Mouse (Mus musculus): ENCODE data around the gene Tmsb4x.

GRCm38 (mm10) chrX:167208506-167208820, 652 bp downstream of the Tmsb4x start:
- TF ChIP-seq CTCF (IDR thresholded peaks at IDR 0.05; ENCODE audit: extremely low read depth, insufficient read depth, low read length) (no peak), POLR2A (IDR thresholded peaks at IDR 0.05; ENCODE audit: extremely low read depth, insufficient read depth, low read length) (no peak)

All from cortical plate, adult 2 months (tissue).